ENCODE assay signal across 25 mouse cellular contexts in the genomic region with DNA sequence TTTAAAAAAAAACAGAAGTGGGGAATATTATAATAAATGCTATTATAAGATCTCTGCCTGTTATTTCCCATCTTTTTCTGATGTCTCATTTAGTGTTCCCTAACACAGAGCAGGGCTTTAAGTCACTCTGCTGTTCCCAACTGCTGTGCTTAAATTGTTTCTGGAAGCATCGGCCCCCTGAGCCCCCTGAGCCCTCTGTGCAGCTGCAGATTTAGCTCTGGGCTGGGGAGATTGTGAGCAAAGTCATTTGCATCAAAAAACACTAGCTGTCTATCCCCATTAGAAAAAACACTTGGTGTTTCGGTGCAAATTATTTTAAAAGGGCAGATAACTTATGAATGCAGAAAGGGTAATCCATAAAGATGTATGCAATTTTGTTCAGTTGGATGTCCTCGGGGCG.
DNase-seq lines count a peak whose midpoint lies in the region; ATAC-seq lines count a peak whose summit lies in the region.
"Had no signal": no experiment of that assay in that cellular context is flagged by ENCODE, and none has a peak within 500 bp of the region (broad histone marks: within the 10 kb centered on the region; RNA-seq: fewer than 3 reads in every experiment).

No protein-coding gene starts in this region.

- WGBS in forebrain, embryonic 14.5 days: 35% methylated on average over 4 of the region's 4 CpGs
- 43% methylated on average over 4 of the region's 4 CpGs for WGBS in forebrain, embryonic 11.5 days
- WGBS in hindbrain, embryonic 15.5 days: 18% methylated on average over 4 of the region's 4 CpGs
- 21% methylated on average over 4 of the region's 4 CpGs for WGBS in hindbrain, embryonic 16.5 days
- 32% methylated on average over 4 of the region's 4 CpGs for WGBS in neural tube, embryonic 13.5 days
- 25% methylated on average over 4 of the region's 4 CpGs for WGBS in neural tube, embryonic 15.5 days

- no peak overlapping the region for H3K4me3 ChIP-seq in forebrain, embryonic 14.5 days (ENCODE audit: low read depth, low read length)
- H3K4me3 ChIP-seq in forebrain, embryonic 11.5 days (ENCODE audit: low read depth, low read length): no peak overlapping the region
- H3K4me3 ChIP-seq in hindbrain, embryonic 15.5 days: no peak overlapping the region
- no peak overlapping the region for H3K4me3 ChIP-seq in hindbrain, embryonic 16.5 days (ENCODE audit: low read length)
- H3K4me3 ChIP-seq in neural tube, embryonic 13.5 days: no peak overlapping the region
- H3K4me3 ChIP-seq in neural tube, embryonic 15.5 days (replicated peaks): no peak overlapping the region
- H3K4me3 ChIP-seq: embryonic facial prominence, embryonic 12.5 days; liver, embryonic 15.5 days; midbrain, embryonic 12.5 days; myocyte; neural tube, embryonic 12.5 days had no signal

- DNase-seq in forebrain, embryonic 14.5 days (ENCODE audit: low spot score): peak; percentile 54
- DNase-seq in forebrain, embryonic 11.5 days (ENCODE audit: low spot score): no peak
- DNase-seq in lung, postnatal 10 days: no peak
- DNase-seq: adrenal gland, postnatal 14 days; cerebellum, adult 11-12 months; cerebellum, adult 9-11 months; embryo, embryonic 11 days; heart, postnatal 14 days; kidney, adult 8-10 months; kidney, postnatal 4 days; lung, embryonic 14.5 days; thymus, adult 2 months; thymus, postnatal 36 days had no signal

- H3K9ac ChIP-seq in forebrain, embryonic 14.5 days (ENCODE audit: low read length): no peak overlapping the region
- no peak overlapping the region for H3K9ac ChIP-seq in forebrain, embryonic 11.5 days (ENCODE audit: low read length)
- H3K9ac ChIP-seq in hindbrain, embryonic 15.5 days: no peak overlapping the region
- H3K9ac ChIP-seq in hindbrain, embryonic 16.5 days (ENCODE audit: low read depth, low read length): no peak overlapping the region
- H3K9ac ChIP-seq in neural tube, embryonic 13.5 days: no peak overlapping the region
- H3K9ac ChIP-seq in neural tube, embryonic 15.5 days (replicated peaks): no peak overlapping the region
- H3K9ac ChIP-seq: embryonic facial prominence, embryonic 12.5 days; liver, embryonic 15.5 days; lung, embryonic 14.5 days; midbrain, embryonic 12.5 days; neural tube, embryonic 12.5 days had no signal

- H3K27me3 ChIP-seq in forebrain, embryonic 14.5 days (replicated peaks; ENCODE audit: control insufficient read depth, insufficient read depth, low read length): no peaks in the 10 kb centered on the region
- no peaks in the 10 kb centered on the region for H3K27me3 ChIP-seq in forebrain, embryonic 11.5 days (ENCODE audit: control insufficient read depth, insufficient read depth, low read length)
- H3K27me3 ChIP-seq in hindbrain, embryonic 15.5 days: no peaks in the 10 kb centered on the region
- H3K27me3 ChIP-seq in hindbrain, embryonic 16.5 days (replicated peaks; ENCODE audit: control insufficient read depth, insufficient read depth, low read length): no peaks in the 10 kb centered on the region
- H3K27me3 ChIP-seq in neural tube, embryonic 13.5 days: no peaks in the 10 kb centered on the region
- no peaks in the 10 kb centered on the region for H3K27me3 ChIP-seq in neural tube, embryonic 15.5 days (replicated peaks)
- H3K27me3 ChIP-seq: embryonic facial prominence, embryonic 12.5 days; liver, embryonic 15.5 days; neural tube, embryonic 12.5 days; Patski had no signal

- H3K4me1 ChIP-seq in forebrain, embryonic 14.5 days (ENCODE audit: control insufficient read depth, insufficient read depth, low read length): peaks cover 4% of the 10 kb centered on the region; the same call in 1 of the 2 replicates
- 0 out of 2 replicates have a peak, but pooled peaks cover 4% of the 10 kb centered on the region for H3K4me1 ChIP-seq in forebrain, embryonic 11.5 days (replicated peaks; ENCODE audit: control insufficient read depth, insufficient read depth, low read length)
- H3K4me1 ChIP-seq in hindbrain, embryonic 15.5 days (replicated peaks): peaks cover 11% of the 10 kb centered on the region
- H3K4me1 ChIP-seq in hindbrain, embryonic 16.5 days (ENCODE audit: control insufficient read depth, insufficient read depth, low read depth, low read length): no peaks in the 10 kb centered on the region
- H3K4me1 ChIP-seq in neural tube, embryonic 13.5 days (replicated peaks): peaks cover 20% of the 10 kb centered on the region
- peaks cover 7% of the 10 kb centered on the region; the same call in 1 of the 2 replicates for H3K4me1 ChIP-seq in neural tube, embryonic 15.5 days
- H3K4me1 ChIP-seq: embryonic facial prominence, embryonic 12.5 days; liver, embryonic 15.5 days had no signal

- H3K4me2 ChIP-seq in forebrain, embryonic 14.5 days (ENCODE audit: low read length): no peak overlapping the region
- H3K4me2 ChIP-seq in forebrain, embryonic 11.5 days (ENCODE audit: low read depth, low read length, severe bottlenecking): no peak overlapping the region
- no peak overlapping the region for H3K4me2 ChIP-seq in hindbrain, embryonic 15.5 days
- no peak overlapping the region for H3K4me2 ChIP-seq in hindbrain, embryonic 16.5 days (ENCODE audit: low read length)
- H3K4me2 ChIP-seq in neural tube, embryonic 13.5 days: no peak overlapping the region
- H3K4me2 ChIP-seq in neural tube, embryonic 15.5 days: no peak overlapping the region
- H3K4me2 ChIP-seq: embryonic facial prominence, embryonic 12.5 days; liver, embryonic 15.5 days; lung, embryonic 14.5 days; midbrain, embryonic 12.5 days; neural tube, embryonic 12.5 days had no signal

- peak overlapping the region; percentile 22; the same call in 1 of the 2 replicates for H3K27ac ChIP-seq in forebrain, embryonic 14.5 days (ENCODE audit: low read depth, low read length)
- no peak overlapping the region for H3K27ac ChIP-seq in forebrain, embryonic 11.5 days (ENCODE audit: low read depth, low read length)
- H3K27ac ChIP-seq in hindbrain, embryonic 15.5 days (replicated peaks): peak overlapping the region; percentile 27; the same call in 1 of the 2 replicates
- H3K27ac ChIP-seq in hindbrain, embryonic 16.5 days (ENCODE audit: low read depth, low read length): no peak overlapping the region
- H3K27ac ChIP-seq in neural tube, embryonic 13.5 days (replicated peaks): peak overlapping the region; percentile 57
- H3K27ac ChIP-seq in neural tube, embryonic 15.5 days (replicated peaks): no peak overlapping the region
- H3K27ac ChIP-seq: embryonic facial prominence, embryonic 12.5 days; kidney, postnatal 0 days; liver, embryonic 15.5 days; midbrain, embryonic 12.5 days; neural tube, embryonic 12.5 days had no signal

- no peaks in the 10 kb centered on the region for H3K36me3 ChIP-seq in forebrain, embryonic 14.5 days (ENCODE audit: control insufficient read depth, insufficient read depth, low read length)
- no peaks in the 10 kb centered on the region for H3K36me3 ChIP-seq in forebrain, embryonic 11.5 days (ENCODE audit: control insufficient read depth, insufficient read depth, low read length)
- H3K36me3 ChIP-seq in hindbrain, embryonic 15.5 days: no peaks in the 10 kb centered on the region
- H3K36me3 ChIP-seq in hindbrain, embryonic 16.5 days (ENCODE audit: control insufficient read depth, insufficient read depth, low read length): no peaks in the 10 kb centered on the region
- H3K36me3 ChIP-seq in neural tube, embryonic 13.5 days: no peaks in the 10 kb centered on the region
- H3K36me3 ChIP-seq in neural tube, embryonic 15.5 days: no peaks in the 10 kb centered on the region
- H3K36me3 ChIP-seq: embryonic facial prominence, embryonic 12.5 days; liver, embryonic 15.5 days; midbrain, embryonic 12.5 days; neural tube, embryonic 12.5 days had no signal

- H3K9me3 ChIP-seq in forebrain, embryonic 14.5 days (replicated peaks; ENCODE audit: control insufficient read depth, low read length): no peaks in the 10 kb centered on the region
- no peaks in the 10 kb centered on the region for H3K9me3 ChIP-seq in forebrain, embryonic 11.5 days (ENCODE audit: control insufficient read depth, low read length)
- H3K9me3 ChIP-seq in hindbrain, embryonic 15.5 days: no peaks in the 10 kb centered on the region
- H3K9me3 ChIP-seq in hindbrain, embryonic 16.5 days (ENCODE audit: control insufficient read depth, low read length): no peaks in the 10 kb centered on the region
- no peaks in the 10 kb centered on the region for H3K9me3 ChIP-seq in neural tube, embryonic 13.5 days
- no peaks in the 10 kb centered on the region for H3K9me3 ChIP-seq in neural tube, embryonic 15.5 days (replicated peaks)
- H3K9me3 ChIP-seq: embryonic facial prominence, embryonic 12.5 days; liver, embryonic 15.5 days; midbrain, embryonic 12.5 days; neural tube, embryonic 12.5 days had no signal

- ATAC-seq in forebrain, embryonic 14.5 days: peak; percentile 57; the same call in 1 of the 2 replicates
- no peak for ATAC-seq in forebrain, embryonic 11.5 days (replicated peaks; ENCODE audit: low FRiP score)
- ATAC-seq in hindbrain, embryonic 15.5 days (ENCODE audit: low FRiP score, low read depth): no peak
- no peak for ATAC-seq in hindbrain, embryonic 16.5 days
- no peak for ATAC-seq in neural tube, embryonic 13.5 days (ENCODE audit: low read depth)
- ATAC-seq in neural tube, embryonic 15.5 days (ENCODE audit: low FRiP score): no peak
- ATAC-seq: intestine, embryonic 16.5 days; Patski had no signal

Comparison
In these comparisons a context has a peak if more than half of its experiments do, and no peak if none do; other contexts are left out.
1. H3K27ac ChIP-seq: peak in forebrain, embryonic 14.5 days (single experiment), hindbrain, embryonic 15.5 days (single experiment) and neural tube, embryonic 13.5 days (single experiment); none in forebrain, embryonic 11.5 days (single experiment), hindbrain, embryonic 16.5 days (single experiment) and neural tube, embryonic 15.5 days (single experiment).